Mouse (Mus musculus): ENCODE results near the gene Foxn3. TPM values are rescaled to one million over a fixed set of nuclear protein-coding genes. Genes with fewer than 3 reads are reported as not detected.
A peak's percentile ranks its signal among the peaks of the same experiment; 100 is the strongest.

Gene Foxn3
- polyA plus RNA-seq, 1 experiment from 2014 or later, result 66.2 TPM

- Histone ChIP-seq H3K4me2 (peak overlapping the region; percentile 6), H3K27me3 (replicated peaks) (no peaks in the 10 kb centered on the region), H3K27ac (ENCODE audit: poor library complexity, severe bottlenecking) (peak overlapping the region; percentile 76), H3K4me3 (no peak overlapping the region), H3K9me3 (replicated peaks) (no peaks in the 10 kb centered on the region), H3K4me1 (replicated peaks) (peaks cover 42% of the 10 kb centered on the region), H3K9ac (0 out of 2 replicates have a peak overlapping the region, but pooled peaks have one; percentile 21), H3K36me3 (peaks cover 29% of the 10 kb centered on the region)
- peak; percentile 57; the same call in 1 of the 2 replicates for ATAC-seq (ENCODE audit: insufficient number of reproducible peaks, low FRiP score)
- WGBS, result 42% methylated on average over 17 of the region's 17 CpGs
Measured at GRCm38 (mm10) chr12:99385897-99386834, 177.2 kb downstream of the Foxn3 start.

- Histone ChIP-seq H3K4me2 (no peak overlapping the region), H3K36me3 (peaks cover 32% of the 10 kb centered on the region), H3K9ac (no peak overlapping the region), H3K4me1 (replicated peaks) (peaks cover 43% of the 10 kb centered on the region), H3K27ac (ENCODE audit: poor library complexity, severe bottlenecking) (no peak overlapping the region), H3K9me3 (replicated peaks) (no peaks in the 10 kb centered on the region), H3K4me3 (no peak overlapping the region), H3K27me3 (replicated peaks) (no peaks in the 10 kb centered on the region)
- WGBS, result 81% methylated on average over 4 of the region's 4 CpGs
- no peak for ATAC-seq (ENCODE audit: insufficient number of reproducible peaks, low FRiP score)
Measured at GRCm38 (mm10) chr12:99385073-99385472, 178.3 kb downstream of the Foxn3 start.

- H3K4me1 ChIP-seq (replicated peaks), result peaks cover 61% of the 10 kb centered on the region
- no peaks in the 10 kb centered on the region for H3K9me3 ChIP-seq (replicated peaks)
- WGBS, result 78% methylated on average over 9 of the region's 9 CpGs
- no peak overlapping the region for H3K4me3 ChIP-seq
- no peak overlapping the region for H3K27ac ChIP-seq (ENCODE audit: poor library complexity, severe bottlenecking)
- no peak overlapping the region for H3K4me2 ChIP-seq
- ATAC-seq (ENCODE audit: insufficient number of reproducible peaks, low FRiP score), result no peak
- no peak overlapping the region for H3K9ac ChIP-seq
- H3K27me3 ChIP-seq (replicated peaks), result no peaks in the 10 kb centered on the region
- H3K36me3 ChIP-seq, result peaks cover 17% of the 10 kb centered on the region
Measured at GRCm38 (mm10) chr12:99381317-99381716, 182.1 kb downstream of the Foxn3 start.

GRCm38 (mm10) chr12:99380855-99381262, 182.5 kb downstream of the Foxn3 start:
- no peak overlapping the region for H3K9ac ChIP-seq
- no peak for ATAC-seq (ENCODE audit: insufficient number of reproducible peaks, low FRiP score)
- H3K27ac ChIP-seq (ENCODE audit: poor library complexity, severe bottlenecking), result no peak overlapping the region
- no peaks in the 10 kb centered on the region for H3K9me3 ChIP-seq (replicated peaks)
- H3K4me2 ChIP-seq, result no peak overlapping the region
- peaks cover 59% of the 10 kb centered on the region for H3K4me1 ChIP-seq (replicated peaks)
- 62% methylated on average over 4 of the region's 4 CpGs for WGBS
- H3K36me3 ChIP-seq, result peaks cover 17% of the 10 kb centered on the region
- H3K4me3 ChIP-seq, result no peak overlapping the region
- H3K27me3 ChIP-seq (replicated peaks), result no peaks in the 10 kb centered on the region

- Histone ChIP-seq H3K4me2 (no peak overlapping the region), H3K4me3 (no peak overlapping the region), H3K9me3 (replicated peaks) (no peaks in the 10 kb centered on the region), H3K27me3 (replicated peaks) (no peaks in the 10 kb centered on the region), H3K27ac (ENCODE audit: poor library complexity, severe bottlenecking) (no peak overlapping the region), H3K9ac (no peak overlapping the region), H3K4me1 (replicated peaks) (peaks cover 61% of the 10 kb centered on the region), H3K36me3 (peaks cover 17% of the 10 kb centered on the region)
- 80% methylated on average over 6 of the region's 6 CpGs for WGBS
- no peak for ATAC-seq (ENCODE audit: insufficient number of reproducible peaks, low FRiP score)
Measured at GRCm38 (mm10) chr12:99380124-99380523, 183.3 kb downstream of the Foxn3 start.

GRCm38 (mm10) chr12:99378284-99378683, 185.1 kb downstream of the Foxn3 start:
- Histone ChIP-seq H3K9me3 (replicated peaks) (no peaks in the 10 kb centered on the region), H3K27me3 (replicated peaks) (no peaks in the 10 kb centered on the region), H3K36me3 (peaks cover 34% of the 10 kb centered on the region), H3K4me1 (replicated peaks) (peaks cover 69% of the 10 kb centered on the region), H3K27ac (ENCODE audit: poor library complexity, severe bottlenecking) (peak overlapping the region; percentile 73), H3K4me2 (peak overlapping the region; percentile 51), H3K9ac (no peak overlapping the region), H3K4me3 (0 out of 2 replicates have a peak overlapping the region, but pooled peaks have one; percentile 6)
- ATAC-seq (ENCODE audit: insufficient number of reproducible peaks, low FRiP score), result no peak
- WGBS, result 32% methylated on average over 8 of the region's 8 CpGs

GRCm38 (mm10) chr12:99377705-99378104, 185.7 kb downstream of the Foxn3 start:
- Histone ChIP-seq H3K4me3 (no peak overlapping the region), H3K9me3 (replicated peaks) (no peaks in the 10 kb centered on the region), H3K9ac (no peak overlapping the region), H3K4me2 (peak overlapping the region; percentile 51), H3K27me3 (replicated peaks) (no peaks in the 10 kb centered on the region), H3K4me1 (replicated peaks) (peaks cover 69% of the 10 kb centered on the region), H3K36me3 (peaks cover 34% of the 10 kb centered on the region), H3K27ac (ENCODE audit: poor library complexity, severe bottlenecking) (peak overlapping the region; percentile 73)
- no peak for ATAC-seq (ENCODE audit: insufficient number of reproducible peaks, low FRiP score)
- 52% methylated on average over 3 of the region's 3 CpGs for WGBS

GRCm38 (mm10) chr12:99377069-99377468, 186.3 kb downstream of the Foxn3 start:
- 44% methylated on average over 10 of the region's 10 CpGs for WGBS
- Histone ChIP-seq H3K27ac (ENCODE audit: poor library complexity, severe bottlenecking) (0 out of 2 replicates have a peak overlapping the region, but pooled peaks have one; percentile 22), H3K9me3 (replicated peaks) (no peaks in the 10 kb centered on the region), H3K9ac (no peak overlapping the region), H3K4me2 (no peak overlapping the region), H3K4me3 (no peak overlapping the region), H3K27me3 (replicated peaks) (no peaks in the 10 kb centered on the region), H3K4me1 (replicated peaks) (peaks cover 75% of the 10 kb centered on the region), H3K36me3 (peaks cover 30% of the 10 kb centered on the region)
- ATAC-seq (ENCODE audit: insufficient number of reproducible peaks, low FRiP score), result 0 out of 2 replicates have a peak, but pooled peaks have one; percentile 38

- ATAC-seq (ENCODE audit: insufficient number of reproducible peaks, low FRiP score), result no peak
- Histone ChIP-seq H3K4me3 (no peak overlapping the region), H3K9ac (no peak overlapping the region), H3K9me3 (replicated peaks) (no peaks in the 10 kb centered on the region), H3K36me3 (peaks cover 20% of the 10 kb centered on the region), H3K4me1 (replicated peaks) (peaks cover 81% of the 10 kb centered on the region), H3K4me2 (no peak overlapping the region), H3K27ac (ENCODE audit: poor library complexity, severe bottlenecking) (no peak overlapping the region), H3K27me3 (replicated peaks) (no peaks in the 10 kb centered on the region)
- 75% methylated on average over 8 of the region's 8 CpGs for WGBS
Measured at GRCm38 (mm10) chr12:99375878-99376454, 187.4 kb downstream of the Foxn3 start.

- H3K27ac ChIP-seq (ENCODE audit: poor library complexity, severe bottlenecking), result no peak overlapping the region
- H3K36me3 ChIP-seq, result peaks cover 20% of the 10 kb centered on the region
- peaks cover 78% of the 10 kb centered on the region for H3K4me1 ChIP-seq (replicated peaks)
- H3K9me3 ChIP-seq (replicated peaks), result no peaks in the 10 kb centered on the region
- no peak overlapping the region for H3K9ac ChIP-seq
- no peak for ATAC-seq (ENCODE audit: insufficient number of reproducible peaks, low FRiP score)
- H3K4me2 ChIP-seq, result no peak overlapping the region
- H3K4me3 ChIP-seq, result no peak overlapping the region
- no peaks in the 10 kb centered on the region for H3K27me3 ChIP-seq (replicated peaks)
- WGBS, result 80% methylated on average over 6 of the region's 6 CpGs
Measured at GRCm38 (mm10) chr12:99375426-99375825, 188.0 kb downstream of the Foxn3 start.

- Histone ChIP-seq H3K9ac (no peak overlapping the region), H3K9me3 (replicated peaks) (no peaks in the 10 kb centered on the region), H3K4me1 (replicated peaks) (peaks cover 79% of the 10 kb centered on the region), H3K36me3 (peaks cover 20% of the 10 kb centered on the region), H3K4me2 (no peak overlapping the region), H3K27ac (ENCODE audit: poor library complexity, severe bottlenecking) (no peak overlapping the region), H3K27me3 (replicated peaks) (no peaks in the 10 kb centered on the region), H3K4me3 (no peak overlapping the region)
- no peak for ATAC-seq (ENCODE audit: insufficient number of reproducible peaks, low FRiP score)
- 67% methylated on average over 12 of the region's 12 CpGs for WGBS
Measured at GRCm38 (mm10) chr12:99374099-99374600, 189.2 kb downstream of the Foxn3 start.
